Mouse (Mus musculus) embryonic stem cell, embryonic (primary cell): ENCODE results near the gene Olfr582.

ENCODE experiments used
- CTCF ChIA-PET, 4 experiments: fragments of 300-600 bp in 2 of 4; fragments of 350-600 bp in 2 of 4; sonication (Branson Sonifier 250); formaldehyde crosslinking; loops; one replicate each; lab custom pipeline; 2022; ENCODE audit warnings: inconsistent platforms in 2 of 4; lab: Charles Lee
- POLR2A ChIA-PET, 4 experiments: fragments of 300-600 bp in 2 of 4; fragments of 350-600 bp in 2 of 4; sonication (Branson Sonifier 250); formaldehyde crosslinking; loops; one replicate each; lab custom pipeline; 2022; ENCODE audit warnings: antibody characterized with exemption in 4 of 4, inconsistent platforms in 1 of 4; lab: Charles Lee

The Olfr582 gene

DNA sequence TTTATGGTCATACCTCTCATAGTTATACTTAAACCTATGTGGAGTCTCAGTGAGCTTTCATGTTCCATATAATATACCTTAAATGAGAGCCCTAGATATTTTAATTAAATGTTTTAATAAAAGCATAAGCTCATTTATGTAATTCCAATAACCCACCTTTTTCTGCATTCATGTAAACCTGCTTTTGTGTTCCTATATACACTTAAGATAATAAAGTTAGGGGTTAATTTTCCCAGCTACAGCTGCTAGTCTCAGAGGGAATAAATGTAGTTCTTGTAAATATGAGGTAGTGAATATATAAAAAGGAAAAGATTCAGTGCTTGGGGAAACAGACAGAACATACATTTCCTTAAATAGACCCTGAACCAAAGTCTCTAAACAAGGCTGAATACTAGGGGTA is at the start of gene Olfr582:
Gene Olfr582 (plus strand): TSS at position 301 of the 400 bp plus-strand sequence.
- ChIA-PET POLR2A (no interaction called here), CTCF (no interaction called here)

DNA sequence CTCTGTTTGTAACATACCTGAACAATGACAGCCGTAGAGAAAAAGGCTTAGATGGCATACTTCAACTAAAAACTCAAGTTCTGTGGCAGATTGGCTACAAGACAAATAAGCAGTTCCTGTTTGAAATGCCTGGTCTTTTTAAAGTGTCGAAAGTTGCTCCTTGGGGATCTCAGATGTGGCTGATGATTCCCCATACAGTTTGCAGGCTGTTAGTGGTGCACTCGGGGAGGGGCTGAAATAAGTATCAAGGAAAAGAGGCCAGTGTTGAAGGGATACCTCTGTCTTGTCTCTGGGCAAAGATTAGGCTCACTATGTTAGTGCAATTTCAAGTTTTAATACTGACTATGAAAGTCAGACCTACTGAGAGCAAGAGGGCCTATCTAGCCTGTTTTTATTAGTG is 48.6 kb upstream of the Olfr582 start, which contains the start of gene Olfr578:
Gene Olfr578 (minus strand): TSS at position 101 of the 400 bp plus-strand sequence.
- POLR2A ChIA-PET = no interaction called here
- CTCF ChIA-PET = no interaction called here

DNA sequence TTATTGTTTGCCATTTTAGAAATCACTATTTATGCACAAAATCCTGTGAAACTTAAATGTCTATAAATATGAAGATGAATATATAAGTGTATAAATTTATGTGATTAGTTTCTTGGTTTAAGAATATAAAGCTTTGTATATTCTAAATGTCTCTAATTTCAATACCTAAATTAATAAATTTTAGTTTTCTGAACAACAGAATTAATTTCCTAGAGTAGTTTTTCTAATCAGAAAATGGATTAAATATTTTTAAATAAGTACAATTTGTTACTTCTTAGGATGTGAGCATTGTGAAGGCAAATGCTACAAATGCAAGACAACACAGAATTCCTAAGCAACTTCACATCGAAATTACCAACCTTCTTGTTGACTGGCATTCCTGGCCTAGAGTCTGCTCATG is 13.2 kb downstream of the Olfr582 start, which contains the start of gene Olfr583:
Gene Olfr583 (plus strand): TSS at position 301 of the 400 bp plus-strand sequence.
- ChIA-PET CTCF (no interaction called here), POLR2A (no interaction called here)

DNA sequence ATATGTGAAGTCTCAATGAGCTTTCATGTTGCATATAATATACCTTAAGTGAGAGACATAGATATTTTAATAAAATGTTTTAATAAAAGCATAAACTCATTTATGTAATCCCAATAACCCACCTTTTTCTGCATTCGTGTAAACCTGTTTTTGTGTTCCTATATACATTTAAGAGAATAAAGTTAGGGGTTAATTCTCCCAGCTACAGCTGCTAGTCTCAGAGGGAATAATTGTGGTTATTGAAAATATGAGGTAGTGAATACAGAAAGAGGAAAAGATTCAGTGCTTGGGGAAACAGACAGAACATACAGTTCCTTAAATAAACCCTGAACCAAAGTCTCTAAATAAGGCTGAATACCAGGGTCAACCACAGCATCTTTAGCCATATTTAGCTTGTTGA is 43.8 kb downstream of the Olfr582 start, which contains the start of gene Olfr584:
Gene Olfr584 (plus strand): TSS at position 301 of the 400 bp plus-strand sequence.
- CTCF ChIA-PET = no interaction called here

More for the DNA sequence above, 43.8 kb downstream of the Olfr582 start, which contains the start of gene Olfr584:
- POLR2A ChIA-PET = no interaction called here
